Mouse (Mus musculus): ENCODE measurements around the gene Hoxa5. TPM values are rescaled to one million over a fixed set of nuclear protein-coding genes. Genes with fewer than 3 reads are reported as not detected.

Hoxa5 gene
- total and polyA plus RNA-seq, 3 experiments = 0.83 to 4.1 (median 1.5) TPM

DNA sequence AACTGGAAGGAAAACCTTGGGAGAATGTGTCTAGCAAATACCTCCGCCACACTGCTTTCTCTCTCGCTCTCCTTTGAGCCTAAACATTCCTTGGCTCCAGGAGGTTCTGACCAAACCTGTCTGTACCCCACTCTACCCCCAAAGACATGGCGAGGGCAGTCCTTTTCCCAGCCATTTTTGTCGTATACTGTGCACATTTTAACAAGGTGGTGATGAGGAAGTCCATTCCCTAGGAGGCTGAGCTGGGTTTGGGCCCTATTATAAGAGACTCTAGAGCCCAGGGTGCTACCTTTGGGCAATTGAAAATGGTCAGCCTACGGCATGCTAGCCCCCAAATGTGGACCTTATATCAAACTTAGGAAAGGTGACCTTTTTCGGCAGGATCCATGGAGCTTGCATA, 31.5 kb upstream of the Hoxa5 start:
- Histone ChIP-seq H3K4me2 (ENCODE audit: insufficient read depth, low read depth, poor library complexity, severe bottlenecking) (no peak overlapping the region), H3K27me3 (replicated peaks) (no peaks in the 10 kb centered on the region), H3K79me2 (replicated peaks; ENCODE audit: control insufficient read depth, extremely low read depth, insufficient read depth, poor library complexity, severe bottlenecking) (no peaks in the 10 kb centered on the region), H3K36me3 (replicated peaks in 1 of 2; ENCODE audit: control insufficient read depth in 1 of 2, insufficient read depth in 1 of 2, low read length in 1 of 2) (peaks cover 7 to 54% of the 10 kb centered on the region in 2 experiments), H3K4me3 (replicated peaks in 1 of 3; ENCODE audit: low read depth in 2 of 3, low read length in 2 of 3, poor library complexity in 1 of 3) (no peak overlapping the region), H3K9me3 (replicated peaks; ENCODE audit: low read length) (peaks cover 40% of the 10 kb centered on the region), H3K27ac (ENCODE audit: insufficient read depth, low read depth) (no peak overlapping the region), H3K4me1 (ENCODE audit: control insufficient read depth in 1 of 2, insufficient read depth in 2 of 2) (peaks cover 0 to 7% of the 10 kb centered on the region in 2 experiments; a peak in 2 of 4 replicates), H3K9ac (ENCODE audit: insufficient read depth, low read depth) (no peak overlapping the region)
- no peak for TF ChIP-seq POLR2A (IDR thresholded peaks at IDR 0.05; ENCODE audit: low read depth, low read length)
- TF ChIP-seq NRF1 (IDR thresholded peaks at IDR 0.05; ENCODE audit: low read depth, low read length) = no peak
- no peak for TF ChIP-seq ZKSCAN1 (IDR thresholded peaks at IDR 0.05; ENCODE audit: borderline replicate concordance, low read depth, low read length)
- TF ChIP-seq RAD21 (IDR thresholded peaks at IDR 0.05; ENCODE audit: low read depth, low read length) = no peak
- no peak for TF ChIP-seq USF2 (conservative IDR thresholded peaks at IDR 0.05; ENCODE audit: low read depth, low read length)
- no peak for TF ChIP-seq MAX (IDR thresholded peaks at IDR 0.05; ENCODE audit: low read length)
- TF ChIP-seq PAX5 (IDR thresholded peaks at IDR 0.05; ENCODE audit: low read length) = no peak
- no peak for TF ChIP-seq TBP (conservative IDR thresholded peaks at IDR 0.05; ENCODE audit: low read depth, low read length)
- no peak for TF ChIP-seq EP300 (IDR thresholded peaks at IDR 0.05; ENCODE audit: low read length)
- no peak for TF ChIP-seq IRF4 (IDR thresholded peaks at IDR 0.05; ENCODE audit: low read depth, low read length)
- TF ChIP-seq E2F4 (IDR thresholded peaks at IDR 0.05; ENCODE audit: insufficient replicate concordance, low read depth, low read length) = no peak
- no peak for TF ChIP-seq BHLHE40 (IDR thresholded peaks at IDR 0.05; ENCODE audit: low read depth, low read length)
- no peak for TF ChIP-seq CHD2 (IDR thresholded peaks at IDR 0.05; ENCODE audit: low read length)
- no peak for TF ChIP-seq MAFK (IDR thresholded peaks at IDR 0.05; ENCODE audit: insufficient replicate concordance, low read length)
- TF ChIP-seq ZNF384 (IDR thresholded peaks at IDR 0.05; ENCODE audit: low read depth, low read length) = no peak
- TF ChIP-seq ZMIZ1 (IDR thresholded peaks at IDR 0.05; ENCODE audit: low read depth, low read length) = no peak
- TF ChIP-seq HCFC1 (IDR thresholded peaks at IDR 0.05; ENCODE audit: low read depth, low read length) = no peak
- no peak for TF ChIP-seq MAZ (IDR thresholded peaks at IDR 0.05; ENCODE audit: low read depth, low read length)
- TF ChIP-seq TCF12 (IDR thresholded peaks at IDR 0.05; ENCODE audit: low read depth, low read length) = no peak
- in situ Hi-C loops (cut with MboI; ENCODE audit: low pct_ligation_motif_present, low pct_unique_long_range_greater_than_20kb, low sequenced_read_pairs) (no loop called here), dilution Hi-C loops (cut with MboI; ENCODE audit: extremely low pct_ligation_motif_present, extremely low pct_unique_long_range_greater_than_20kb, low sequenced_read_pairs) (no loop called here)
- no peak for DNase-seq (ENCODE audit: extremely low read depth)

GRCm38 (mm10) chr6:52235267-52235666, 30.9 kb upstream of the Hoxa5 start:
- DNase-seq (ENCODE audit: extremely low read depth) = no peak
- Histone ChIP-seq H3K36me3 (replicated peaks in 1 of 2; ENCODE audit: control insufficient read depth in 1 of 2, insufficient read depth in 1 of 2, low read length in 1 of 2) (peaks cover 7 to 60% of the 10 kb centered on the region in 2 experiments), H3K27ac (ENCODE audit: insufficient read depth, low read depth) (no peak overlapping the region), H3K79me2 (replicated peaks; ENCODE audit: control insufficient read depth, extremely low read depth, insufficient read depth, poor library complexity, severe bottlenecking) (no peaks in the 10 kb centered on the region), H3K4me3 (replicated peaks in 1 of 3; ENCODE audit: low read depth in 2 of 3, low read length in 2 of 3, poor library complexity in 1 of 3) (no peak overlapping the region), H3K9me3 (replicated peaks; ENCODE audit: low read length) (peaks cover 45% of the 10 kb centered on the region), H3K4me2 (ENCODE audit: insufficient read depth, low read depth, poor library complexity, severe bottlenecking) (no peak overlapping the region), H3K9ac (ENCODE audit: insufficient read depth, low read depth) (no peak overlapping the region), H3K4me1 (ENCODE audit: control insufficient read depth in 1 of 2, insufficient read depth in 2 of 2) (peaks cover 0 to 3% of the 10 kb centered on the region in 2 experiments; a peak in 2 of 4 replicates), H3K27me3 (replicated peaks) (no peaks in the 10 kb centered on the region)
- dilution Hi-C loops (cut with MboI; ENCODE audit: extremely low pct_ligation_motif_present, extremely low pct_unique_long_range_greater_than_20kb, low sequenced_read_pairs) = no loop called here
- TF ChIP-seq MYC (IDR thresholded peaks at IDR 0.05; ENCODE audit: low read depth, low read length) (no peak), IRF4 (IDR thresholded peaks at IDR 0.05; ENCODE audit: low read depth, low read length) (no peak), MAZ (IDR thresholded peaks at IDR 0.05; ENCODE audit: low read depth, low read length) (no peak), MXI1 (IDR thresholded peaks at IDR 0.05; ENCODE audit: low read depth, low read length) (no peak), TCF12 (IDR thresholded peaks at IDR 0.05; ENCODE audit: low read depth, low read length) (no peak), E2F4 (IDR thresholded peaks at IDR 0.05; ENCODE audit: insufficient replicate concordance, low read depth, low read length) (no peak), ZNF384 (IDR thresholded peaks at IDR 0.05; ENCODE audit: low read depth, low read length) (no peak), NELFE (IDR thresholded peaks at IDR 0.05; ENCODE audit: low read depth, low read length) (no peak), USF2 (conservative IDR thresholded peaks at IDR 0.05; ENCODE audit: low read depth, low read length) (no peak), ZC3H11A (IDR thresholded peaks at IDR 0.05; ENCODE audit: low read depth, low read length) (no peak), SMC3 (IDR thresholded peaks at IDR 0.05; ENCODE audit: low read depth, low read length) (no peak), PAX5 (IDR thresholded peaks at IDR 0.05; ENCODE audit: low read length) (no peak), NRF1 (IDR thresholded peaks at IDR 0.05; ENCODE audit: low read depth, low read length) (no peak), BHLHE40 (IDR thresholded peaks at IDR 0.05; ENCODE audit: low read depth, low read length) (no peak), ETS1 (conservative IDR thresholded peaks at IDR 0.05; ENCODE audit: low read depth, low read length) (no peak), CHD1 (IDR thresholded peaks at IDR 0.05; ENCODE audit: low read depth, low read length) (no peak), MEF2A (IDR thresholded peaks at IDR 0.05; ENCODE audit: borderline replicate concordance, low read depth, low read length) (no peak), EP300 (IDR thresholded peaks at IDR 0.05; ENCODE audit: low read length) (no peak), MAX (IDR thresholded peaks at IDR 0.05; ENCODE audit: low read length) (no peak)
- in situ Hi-C loops (cut with MboI; ENCODE audit: low pct_ligation_motif_present, low pct_unique_long_range_greater_than_20kb, low sequenced_read_pairs) = no loop called here
